Mouse (Mus musculus) C2C12 (cell line): Measurements from ENCODE around the gene Alms1.

ENCODE experiments used
- CEBPB ChIP-seq: IDR thresholded peaks from one replicate; pipeline ENCODE4 v1.6.1; 2011; ENCODE audit warnings: low read depth, mild to moderate bottlenecking, control low read depth, moderate library complexity
- CTCF ChIP-seq: IDR thresholded peaks from one replicate; pipeline ENCODE4 v1.5.1; 2011; ENCODE audit not compliant: control insufficient read depth, insufficient read depth, insufficient read length
- FOSL1 ChIP-seq: IDR thresholded peaks from one replicate; pipeline ENCODE4 v1.8.0; 2011; ENCODE audit warnings: mild to moderate bottlenecking, low read length; ENCODE audit not compliant: poor library complexity, insufficient read depth, severe bottlenecking
- MAX ChIP-seq: IDR thresholded peaks from one replicate; pipeline ENCODE4 v1.6.1; 2011; ENCODE audit warnings: mild to moderate bottlenecking, control low read depth
- MYOD1 ChIP-seq: IDR thresholded peaks from one replicate; pipeline ENCODE4 v1.6.1; 2011; ENCODE audit warnings: low read depth; ENCODE audit not compliant: control insufficient read depth, insufficient read length
- MYOG ChIP-seq: IDR thresholded peaks from one replicate; pipeline ENCODE4 v1.6.1; 2011; ENCODE audit not compliant: control insufficient read depth, insufficient read length; ENCODE audit errors: extremely low read depth
- USF1 ChIP-seq: IDR thresholded peaks from one replicate; pipeline ENCODE4 v1.6.1; 2011; ENCODE audit warnings: low read depth, mild to moderate bottlenecking, control low read depth, moderate library complexity

GRCm38 (mm10) chr6:85547642-85548041 lies 39.7 kb upstream of the Alms1 start:
- TF ChIP-seq CTCF (no peak), MAX (no peak), FOSL1 (no peak), MYOD1 (no peak), MYOG (no peak), CEBPB (no peak), USF1 (no peak)
